Mouse (Mus musculus): ENCODE results near the gene 4930535I16Rik. TPM values are rescaled to one million over a fixed set of nuclear protein-coding genes. Genes with fewer than 3 reads are reported as not detected.

Gene 4930535I16Rik
- polyA plus RNA-seq, 1 experiment, result not detected

GRCm38 (mm10) chr4:123956703-123957491, 39.1 kb upstream of the 4930535I16Rik start:
- Histone ChIP-seq H3K4me2 (ENCODE audit: low read depth) (no peak overlapping the region), H3K79me2 (ENCODE audit: control insufficient read depth, insufficient read depth) (no peaks in the 10 kb centered on the region), H3ac (ENCODE audit: control insufficient read depth, insufficient read length) (no peak overlapping the region), H3K36me3 (ENCODE audit: control insufficient read depth, insufficient read depth) (no peaks in the 10 kb centered on the region), H3K27me3 (ENCODE audit: control insufficient read depth, insufficient read depth, insufficient read length) (peaks cover 27% of the 10 kb centered on the region), H3K4me3 (no peak overlapping the region)
- TF ChIP-seq USF1 (IDR thresholded peaks at IDR 0.05; ENCODE audit: low read depth), result no peak
- no peak for TF ChIP-seq SRF (IDR thresholded peaks at IDR 0.05; ENCODE audit: control insufficient read depth, insufficient read length, low read depth)
- TF ChIP-seq MAX (IDR thresholded peaks at IDR 0.05; ENCODE audit: low read depth), result no peak
- no peak for TF ChIP-seq POLR2A (IDR thresholded peaks at IDR 0.05; ENCODE audit: insufficient read length, low read depth)
- no peak for TF ChIP-seq E2F4 (IDR thresholded peaks at IDR 0.05; ENCODE audit: insufficient read depth)
- no peak for TF ChIP-seq MYOD1 (IDR thresholded peaks at IDR 0.05; ENCODE audit: control insufficient read depth in 1 of 3, insufficient read length in 2 of 3, low read depth in 2 of 3)
- TF ChIP-seq POLR2AphosphoS2 (IDR thresholded peaks at IDR 0.05; ENCODE audit: insufficient read length, low read depth), result no peak
- no peak for TF ChIP-seq TCF3 (IDR thresholded peaks at IDR 0.05; ENCODE audit: insufficient read length, low read depth)
- TF ChIP-seq CEBPB (IDR thresholded peaks at IDR 0.05; ENCODE audit: insufficient read depth, poor library complexity, severe bottlenecking), result no peak
- no peak for TF ChIP-seq MYOG (IDR thresholded peaks at IDR 0.05; ENCODE audit: control insufficient read depth in 1 of 3, insufficient read depth in 1 of 3, insufficient read length in 2 of 3, low read depth in 2 of 3)
- no peak for TF ChIP-seq REST (IDR thresholded peaks at IDR 0.05; ENCODE audit: insufficient read depth, insufficient read length)
- no peak for TF ChIP-seq TCF12 (IDR thresholded peaks at IDR 0.05; ENCODE audit: insufficient read depth, poor library complexity, severe bottlenecking)

GRCm38 (mm10) chr4:123952059-123952458, 34.2 kb upstream of the 4930535I16Rik start:
- Histone ChIP-seq H3K79me2 (ENCODE audit: control insufficient read depth, insufficient read depth) (no peaks in the 10 kb centered on the region), H3ac (ENCODE audit: control insufficient read depth, insufficient read length) (no peak overlapping the region), H3K36me3 (ENCODE audit: control insufficient read depth, insufficient read depth) (no peaks in the 10 kb centered on the region), H3K27me3 (ENCODE audit: control insufficient read depth, insufficient read depth, insufficient read length) (peaks cover 32% of the 10 kb centered on the region), H3K4me2 (ENCODE audit: low read depth) (peak overlapping the region; percentile 50), H3K4me3 (no peak overlapping the region)
- TF ChIP-seq MAX (IDR thresholded peaks at IDR 0.05; ENCODE audit: low read depth) (no peak), POLR2A (IDR thresholded peaks at IDR 0.05; ENCODE audit: insufficient read length, low read depth) (no peak), TCF12 (IDR thresholded peaks at IDR 0.05; ENCODE audit: insufficient read depth, poor library complexity, severe bottlenecking) (no peak), SRF (IDR thresholded peaks at IDR 0.05; ENCODE audit: control insufficient read depth, insufficient read length, low read depth) (no peak), TCF3 (IDR thresholded peaks at IDR 0.05; ENCODE audit: insufficient read length, low read depth) (no peak), MYOG (IDR thresholded peaks at IDR 0.05; ENCODE audit: control insufficient read depth in 1 of 3, insufficient read depth in 1 of 3, insufficient read length in 2 of 3, low read depth in 2 of 3) (no peak), REST (IDR thresholded peaks at IDR 0.05; ENCODE audit: insufficient read depth, insufficient read length) (no peak), CEBPB (IDR thresholded peaks at IDR 0.05; ENCODE audit: insufficient read depth, poor library complexity, severe bottlenecking) (no peak), MYOD1 (IDR thresholded peaks at IDR 0.05; ENCODE audit: control insufficient read depth in 1 of 3, insufficient read length in 2 of 3, low read depth in 2 of 3) (no peak), POLR2AphosphoS2 (IDR thresholded peaks at IDR 0.05; ENCODE audit: insufficient read length, low read depth) (no peak), E2F4 (IDR thresholded peaks at IDR 0.05; ENCODE audit: insufficient read depth) (no peak), USF1 (IDR thresholded peaks at IDR 0.05; ENCODE audit: low read depth) (no peak)

DNA sequence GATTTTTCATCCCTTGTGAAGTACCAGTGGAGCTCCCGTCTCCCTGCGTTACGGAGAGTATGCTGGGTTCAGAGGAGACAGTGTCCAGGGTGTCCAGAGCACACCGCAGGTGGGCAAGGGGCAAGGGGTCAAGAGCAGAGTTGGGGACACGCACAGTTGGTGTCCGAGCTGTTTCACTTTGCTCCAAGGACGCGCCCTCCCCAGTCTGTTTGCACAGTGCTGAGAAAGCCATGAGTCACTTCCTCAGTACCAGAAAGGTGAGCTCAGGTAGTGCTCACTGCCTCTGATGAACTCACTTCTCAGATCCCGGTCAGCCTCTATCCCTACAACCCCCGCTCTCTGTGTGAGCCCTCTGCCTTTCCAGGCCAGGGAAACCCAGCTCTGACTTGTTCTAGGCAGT, 31.8 kb upstream of the 4930535I16Rik start:
- Histone ChIP-seq H3K79me2 (ENCODE audit: control insufficient read depth, insufficient read depth) (no peaks in the 10 kb centered on the region), H3K4me2 (ENCODE audit: low read depth) (no peak overlapping the region), H3ac (ENCODE audit: control insufficient read depth, insufficient read length) (no peak overlapping the region), H3K4me3 (no peak overlapping the region), H3K27me3 (ENCODE audit: control insufficient read depth, insufficient read depth, insufficient read length) (peaks cover 34% of the 10 kb centered on the region), H3K36me3 (ENCODE audit: control insufficient read depth, insufficient read depth) (no peaks in the 10 kb centered on the region)
- TF ChIP-seq USF1 (IDR thresholded peaks at IDR 0.05; ENCODE audit: low read depth), result no peak
- TF ChIP-seq POLR2AphosphoS2 (IDR thresholded peaks at IDR 0.05; ENCODE audit: insufficient read length, low read depth), result no peak
- no peak for TF ChIP-seq MYOD1 (IDR thresholded peaks at IDR 0.05; ENCODE audit: control insufficient read depth in 1 of 3, insufficient read length in 2 of 3, low read depth in 2 of 3)
- TF ChIP-seq CEBPB (IDR thresholded peaks at IDR 0.05; ENCODE audit: insufficient read depth, poor library complexity, severe bottlenecking), result no peak
- TF ChIP-seq E2F4 (IDR thresholded peaks at IDR 0.05; ENCODE audit: insufficient read depth), result no peak
- no peak for TF ChIP-seq POLR2A (IDR thresholded peaks at IDR 0.05; ENCODE audit: insufficient read length, low read depth)
- no peak for TF ChIP-seq TCF3 (IDR thresholded peaks at IDR 0.05; ENCODE audit: insufficient read length, low read depth)
- no peak for TF ChIP-seq REST (IDR thresholded peaks at IDR 0.05; ENCODE audit: insufficient read depth, insufficient read length)

DNA sequence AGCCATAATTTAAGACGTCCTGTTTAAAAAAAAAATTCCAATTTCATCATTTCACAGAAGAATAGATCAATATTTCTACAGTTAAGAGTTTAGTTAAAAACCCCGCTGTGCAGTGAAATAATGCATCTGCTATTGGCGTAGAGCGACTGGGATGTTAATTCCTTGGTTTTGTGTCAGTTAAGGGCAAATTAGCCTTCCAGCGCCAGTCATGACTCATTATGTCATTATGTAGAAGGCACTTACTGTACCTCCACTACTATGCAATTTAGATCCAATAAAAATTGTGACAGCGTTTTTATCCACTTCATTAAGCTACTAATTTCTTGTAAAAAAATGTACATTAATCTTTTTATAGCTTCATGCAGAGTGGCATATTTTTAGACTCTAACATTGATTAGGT, 31.1 kb upstream of the 4930535I16Rik start:
- no peak overlapping the region for H3K4me3 ChIP-seq
- H3K79me2 ChIP-seq (ENCODE audit: control insufficient read depth, insufficient read depth), result no peaks in the 10 kb centered on the region
- H3K27me3 ChIP-seq (ENCODE audit: control insufficient read depth, insufficient read depth, insufficient read length), result peaks cover 36% of the 10 kb centered on the region
- no peaks in the 10 kb centered on the region for H3K36me3 ChIP-seq (ENCODE audit: control insufficient read depth, insufficient read depth)
- H3K4me2 ChIP-seq (ENCODE audit: low read depth), result no peak overlapping the region
- H3ac ChIP-seq (ENCODE audit: control insufficient read depth, insufficient read length), result no peak overlapping the region
- TF ChIP-seq POLR2AphosphoS2 (IDR thresholded peaks at IDR 0.05; ENCODE audit: insufficient read length, low read depth) (no peak), E2F4 (IDR thresholded peaks at IDR 0.05; ENCODE audit: insufficient read depth) (no peak), SRF (IDR thresholded peaks at IDR 0.05; ENCODE audit: control insufficient read depth, insufficient read length, low read depth) (no peak), MAX (IDR thresholded peaks at IDR 0.05; ENCODE audit: low read depth) (no peak), TCF3 (IDR thresholded peaks at IDR 0.05; ENCODE audit: insufficient read length, low read depth) (no peak), USF1 (IDR thresholded peaks at IDR 0.05; ENCODE audit: low read depth) (no peak), CEBPB (IDR thresholded peaks at IDR 0.05; ENCODE audit: insufficient read depth, poor library complexity, severe bottlenecking) (no peak), REST (IDR thresholded peaks at IDR 0.05; ENCODE audit: insufficient read depth, insufficient read length) (no peak), TCF12 (IDR thresholded peaks at IDR 0.05; ENCODE audit: insufficient read depth, poor library complexity, severe bottlenecking) (no peak), POLR2A (IDR thresholded peaks at IDR 0.05; ENCODE audit: insufficient read length, low read depth) (no peak), MYOG (IDR thresholded peaks at IDR 0.05; ENCODE audit: control insufficient read depth in 1 of 3, insufficient read depth in 1 of 3, insufficient read length in 2 of 3, low read depth in 2 of 3) (no peak), MYOD1 (IDR thresholded peaks at IDR 0.05; ENCODE audit: control insufficient read depth in 1 of 3, insufficient read length in 2 of 3, low read depth in 2 of 3) (no peak)

All from myocyte (in vitro differentiated cells).